In the genomic region with DNA sequence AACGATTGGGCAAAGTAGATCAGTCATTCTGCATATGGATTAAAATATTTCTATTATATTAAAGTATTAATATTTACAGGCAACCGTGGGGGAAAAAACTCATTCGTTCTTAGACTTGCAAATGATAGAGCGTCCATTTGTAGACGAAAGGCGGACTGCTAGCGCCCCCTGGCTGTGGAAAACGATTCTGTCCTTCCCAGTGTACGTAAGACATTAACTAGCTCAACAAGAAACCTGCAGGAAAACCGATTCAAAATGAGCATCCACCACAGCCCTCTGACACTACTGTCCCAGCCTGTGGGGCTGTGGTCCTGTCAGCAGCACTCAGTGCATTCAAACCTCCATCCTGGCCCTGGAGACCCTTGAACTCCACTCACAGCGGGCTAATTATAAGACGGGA, we compare ENCODE assay signal across 1 mouse cellular context.
TF ChIP-seq lines count a peak whose summit lies in the region.

No protein-coding gene starts in this region.

TF ChIP-seq in MEL, 35 proteins besides CTCF, POLR2A, EP300 and RAD21 (continued from another document):
- TF ChIP-seq ZMIZ1 (IDR thresholded peaks at IDR 0.05; ENCODE audit: low read depth, low read length) (no peak), ZNF384 (IDR thresholded peaks at IDR 0.05; ENCODE audit: low read depth, low read length) (0 out of 2 replicates have a peak, but pooled peaks have one; percentile 19), BHLHE40 (IDR thresholded peaks at IDR 0.05; ENCODE audit: borderline replicate concordance, low read depth, low read length) (peak; percentile 14; the same call in 1 of the 2 replicates), UBTF (IDR thresholded peaks at IDR 0.05; ENCODE audit: borderline replicate concordance, insufficient read depth, low read depth, low read length) (no peak), GATA1 (IDR thresholded peaks at IDR 0.05; ENCODE audit: low read depth, low read length) (no peak), CHD1 (IDR thresholded peaks at IDR 0.05; ENCODE audit: low read depth, low read length) (no peak), TAL1 (IDR thresholded peaks at IDR 0.05; ENCODE audit: low read length) (no peak), ZC3H11A (IDR thresholded peaks at IDR 0.05; ENCODE audit: low read depth, low read length) (peak; percentile 87)
